Comparison of ENCODE assay signal across 23 mouse cellular contexts in the genomic region with DNA sequence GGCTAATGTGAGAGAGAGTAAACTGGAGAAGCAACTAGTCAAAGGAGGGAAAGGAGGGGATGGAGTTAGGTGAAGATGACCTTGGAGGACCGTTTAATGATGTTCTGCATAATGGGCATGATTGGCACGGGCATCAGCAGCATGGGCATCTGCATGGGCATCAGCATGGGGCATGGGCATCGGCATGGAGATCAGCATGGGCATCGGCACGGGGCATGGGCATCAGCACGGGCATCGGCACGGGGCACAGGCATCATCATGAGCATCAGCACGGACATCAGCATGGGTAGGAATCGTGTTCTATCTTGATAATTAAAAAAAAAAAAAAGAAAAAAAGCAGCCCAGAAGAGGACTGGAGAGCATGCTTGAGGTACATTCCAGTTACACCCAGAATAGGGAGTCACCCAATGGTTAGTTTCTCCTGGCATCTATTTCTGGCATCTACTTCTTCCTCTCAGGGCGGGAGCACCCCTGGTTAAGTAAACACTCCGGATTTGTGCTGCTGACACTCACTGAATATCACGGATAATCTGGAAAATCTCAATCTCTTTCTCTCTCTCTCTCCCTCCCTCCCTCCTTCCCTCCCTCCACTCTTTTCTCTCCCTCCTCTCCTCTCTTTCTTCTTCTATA.
"Had no signal": no experiment of that assay in that cellular context is flagged by ENCODE, and none has a peak within 500 bp of the region (broad histone marks: within the 10 kb centered on the region; RNA-seq: fewer than 3 reads in every experiment).

No protein-coding gene starts in this region.

- H3K4me2 ChIP-seq: limb, embryonic 12.5 days; limb, embryonic 15.5 days; liver, embryonic 11.5 days; neural tube, embryonic 13.5 days; stomach, embryonic 15.5 days had no signal

- H3K9me3 ChIP-seq: limb, embryonic 12.5 days; limb, embryonic 15.5 days; midbrain, embryonic 10.5 days; midbrain, embryonic 13.5 days; neural tube, embryonic 13.5 days; stomach, embryonic 15.5 days had no signal

- H3K4me3 ChIP-seq: layer of hippocampus, adult 2 months; limb, embryonic 12.5 days; limb, embryonic 15.5 days; midbrain, embryonic 10.5 days; midbrain, embryonic 13.5 days; myocyte; neural tube, embryonic 13.5 days; stomach, embryonic 15.5 days had no signal

- H3K27me3 ChIP-seq: limb, embryonic 12.5 days; limb, embryonic 15.5 days; midbrain, embryonic 13.5 days; neural tube, embryonic 13.5 days; stomach, embryonic 15.5 days had no signal

- H3K9ac ChIP-seq: limb, embryonic 12.5 days; limb, embryonic 15.5 days; liver, embryonic 14.5 days; liver, postnatal 0 days; midbrain, embryonic 13.5 days; neural tube, embryonic 13.5 days; stomach, embryonic 15.5 days had no signal

- H3K27ac ChIP-seq: kidney, postnatal 0 days; layer of hippocampus, adult 2 months; limb, embryonic 12.5 days; limb, embryonic 15.5 days; liver, embryonic 14.5 days; midbrain, embryonic 10.5 days; midbrain, embryonic 13.5 days; neural tube, embryonic 13.5 days; stomach, embryonic 15.5 days had no signal

- H3K36me3 ChIP-seq: limb, embryonic 12.5 days; limb, embryonic 15.5 days; midbrain, embryonic 10.5 days; midbrain, embryonic 13.5 days; neural tube, embryonic 13.5 days; stomach, embryonic 15.5 days had no signal

- DNase-seq: kidney, adult 2 months; kidney, postnatal 25 days; layer of hippocampus, adult 9-11 months; left cerebral cortex, postnatal 4 days; liver, postnatal 0 days; retina, postnatal 1 day; right cerebral cortex, postnatal 25 days; spleen, adult 18-20 months; thymus, adult 18-20 months; thymus, postnatal 36 days had no signal

- ATAC-seq: intestine, postnatal 0 days; liver, postnatal 0 days; midbrain, embryonic 13.5 days; midbrain, embryonic 16.5 days had no signal
